Mouse (Mus musculus) embryonic facial prominence, embryonic 13.5 days (tissue): ENCODE measurements at regions not wholly inside any gene's neighbourhood (a gene's known extent, or its start where the extent isn't known, plus 50 kb on each side); places are given as distances from the start of the nearest gene placed in this dataset.

Experiments used
- ATAC-seq: fragments of 200-750 bp; cut with Nextera tagmentation; 2 replicates; pipeline ENCODE4 v1.8.0; 2017; ENCODE audit warnings: low read depth; ENCODE audit not compliant: insufficient number of reproducible peaks, insufficient read depth, low FRiP score, low TSS enrichment
- H3K27ac ChIP-seq: fragments of 300-500 bp; sonication (generic); 2 replicates; pipeline ENCODE4 v1.5.1; 2015; ENCODE audit warnings: moderate library complexity, mild to moderate bottlenecking, inconsistent platforms
- H3K27me3 ChIP-seq: fragments of 300-500 bp; sonication (generic); 2 replicates; pipeline ENCODE4 v1.6.1; 2015; ENCODE audit warnings: mild to moderate bottlenecking, inconsistent platforms
- H3K36me3 ChIP-seq: fragments of 300-500 bp; sonication (generic); 2 replicates; pipeline ENCODE4 v1.6.1; 2015; ENCODE audit warnings: mild to moderate bottlenecking, inconsistent platforms
- H3K4me1 ChIP-seq: fragments of 300-500 bp; sonication (generic); 2 replicates; pipeline ENCODE4 v1.6.1; 2015; ENCODE audit warnings: inconsistent platforms
- H3K4me2 ChIP-seq: fragments of 300-500 bp; sonication (generic); 2 replicates; pipeline ENCODE4 v1.6.1; 2015; ENCODE audit warnings: moderate library complexity, mild to moderate bottlenecking, inconsistent platforms
- H3K4me3 ChIP-seq: fragments of 300-500 bp; sonication (generic); 2 replicates; pipeline ENCODE4 v1.5.1; 2015; ENCODE audit warnings: mild to moderate bottlenecking, inconsistent platforms
- H3K9ac ChIP-seq: fragments of 300-500 bp; sonication (generic); 2 replicates; pipeline ENCODE4 v1.6.1; 2015; ENCODE audit warnings: mild to moderate bottlenecking, inconsistent platforms
- H3K9me3 ChIP-seq: fragments of 300-500 bp; sonication (generic); 2 replicates; pipeline ENCODE4 v1.6.1; 2016; ENCODE audit warnings: inconsistent platforms
- WGBS: fragments of 180-500 bp; shearing (Covaris S2); methylation state at CpG from one replicate; pipeline ENCODE4 v1.1.7; 2015; ENCODE audit warnings: mixed read lengths; 5-methylcytosine and 5-hydroxymethylcytosine counted together

DNA sequence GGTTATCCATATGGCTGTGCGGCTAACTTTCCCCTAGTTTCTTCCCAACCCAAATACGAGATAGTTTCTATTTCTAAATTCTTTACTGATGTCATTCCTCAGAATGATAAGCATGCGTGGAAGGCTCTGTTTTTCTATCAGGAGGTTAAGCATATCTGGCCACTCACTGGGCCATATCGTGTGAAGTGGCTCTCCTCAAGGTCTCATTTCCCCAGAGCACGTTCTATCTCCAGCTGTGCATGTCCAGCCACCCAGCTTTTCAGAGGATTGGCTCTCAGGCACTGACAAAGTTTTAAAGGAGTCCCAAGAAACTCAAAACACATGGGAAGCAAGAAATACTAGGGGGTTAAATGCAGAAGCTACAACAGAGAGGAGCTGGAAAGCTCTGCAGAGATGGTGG is 205.8 kb downstream of the Gm10260 start:
- Histone ChIP-seq H3K4me3 (no peak overlapping the region), H3K27me3 (no peaks in the 10 kb centered on the region), H3K9me3 (no peaks in the 10 kb centered on the region), H3K9ac (no peak overlapping the region), H3K27ac (no peak overlapping the region), H3K4me2 (no peak overlapping the region), H3K4me1 (0 out of 2 replicates have a peak, but pooled peaks cover 3% of the 10 kb centered on the region), H3K36me3 (no peaks in the 10 kb centered on the region)
- ATAC-seq = no peak
- 39% methylated on average over 5 of the region's 5 CpGs for WGBS

DNA sequence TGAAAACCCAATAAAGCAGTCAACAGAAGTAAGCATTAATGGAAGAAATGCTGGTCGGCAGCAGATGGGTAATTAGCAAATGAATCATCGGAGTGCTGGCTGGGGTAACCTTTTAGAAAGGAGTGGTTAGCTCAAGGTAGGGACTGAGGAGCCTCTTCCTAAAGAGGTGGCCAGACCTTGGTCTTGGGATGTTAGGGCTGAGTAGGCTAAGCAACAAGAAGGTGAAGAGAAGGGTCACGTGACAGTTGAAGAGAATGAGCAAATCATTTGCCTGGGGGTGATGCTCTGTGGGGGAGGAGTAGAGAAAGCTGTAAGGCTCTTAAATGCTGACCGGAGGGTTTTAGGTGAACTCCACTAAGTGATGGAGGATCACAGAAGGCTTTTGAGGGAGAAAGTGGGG is 208.2 kb downstream of the Gm10260 start:
- 64% methylated on average over 4 of the region's 4 CpGs for WGBS

DNA sequence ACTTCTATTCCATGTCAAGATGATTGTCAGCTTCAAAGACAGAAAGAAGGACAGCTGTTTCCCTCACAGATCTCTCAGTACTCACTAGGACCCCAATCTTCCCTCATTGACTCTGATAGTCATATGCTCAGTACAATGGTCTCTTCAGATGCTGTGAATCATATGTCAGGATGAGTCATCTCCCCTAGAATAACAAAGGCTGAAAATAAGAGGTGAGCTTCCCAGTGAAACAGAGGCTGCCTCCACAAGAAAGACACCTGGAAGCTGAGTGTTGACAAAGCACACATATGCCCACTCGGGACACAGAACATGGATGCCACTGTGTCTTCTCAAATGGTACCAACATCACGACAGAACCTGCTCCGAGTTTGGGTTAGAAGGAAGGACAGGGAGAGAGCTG is 209.6 kb downstream of the Gm10260 start:
- H3K9ac ChIP-seq = no peak overlapping the region
- no peak overlapping the region for H3K27ac ChIP-seq
- peaks cover 24% of the 10 kb centered on the region for H3K4me1 ChIP-seq
- ATAC-seq = no peak
- no peaks in the 10 kb centered on the region for H3K27me3 ChIP-seq
- H3K4me2 ChIP-seq = no peak overlapping the region
- WGBS = 89% methylated on average over 3 of the region's 3 CpGs
- H3K4me3 ChIP-seq = no peak overlapping the region
- no peaks in the 10 kb centered on the region for H3K36me3 ChIP-seq
- no peaks in the 10 kb centered on the region for H3K9me3 ChIP-seq

More for the DNA sequence above, 208.2 kb downstream of the Gm10260 start:
- Histone ChIP-seq H3K9me3 (no peaks in the 10 kb centered on the region), H3K4me2 (no peak overlapping the region), H3K9ac (no peak overlapping the region), H3K4me1 (peaks cover 22% of the 10 kb centered on the region), H3K27ac (no peak overlapping the region), H3K4me3 (no peak overlapping the region), H3K36me3 (no peaks in the 10 kb centered on the region), H3K27me3 (no peaks in the 10 kb centered on the region)
- ATAC-seq = no peak

DNA sequence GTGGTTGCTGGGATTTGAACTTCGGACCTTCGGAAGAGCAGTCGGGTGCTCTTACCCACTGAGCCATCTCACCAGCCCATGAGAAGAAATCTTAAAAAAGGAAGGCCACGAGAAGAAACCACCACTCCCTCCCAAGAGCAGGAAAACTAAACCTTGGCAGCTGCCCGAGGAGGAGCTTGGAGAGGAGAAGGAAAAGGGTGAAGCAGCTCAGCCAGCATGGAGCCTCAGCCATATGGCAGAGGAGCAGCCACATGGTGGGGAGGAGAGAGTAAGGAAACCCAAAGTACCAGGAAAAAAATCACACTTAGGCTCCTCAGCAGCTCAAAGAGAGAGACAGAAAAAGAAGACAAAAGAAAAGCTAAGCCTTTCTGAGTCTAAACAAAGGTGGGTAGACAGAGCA is 210.3 kb downstream of the Gm10260 start:
- no peak overlapping the region for H3K27ac ChIP-seq
- ATAC-seq = no peak
- H3K27me3 ChIP-seq = no peaks in the 10 kb centered on the region
- no peak overlapping the region for H3K9ac ChIP-seq
- no peaks in the 10 kb centered on the region for H3K36me3 ChIP-seq
- H3K9me3 ChIP-seq = no peaks in the 10 kb centered on the region
- H3K4me2 ChIP-seq = no peak overlapping the region
- peaks cover 24% of the 10 kb centered on the region for H3K4me1 ChIP-seq
- WGBS = 85% methylated on average over 5 of the region's 5 CpGs
- H3K4me3 ChIP-seq = no peak overlapping the region

DNA sequence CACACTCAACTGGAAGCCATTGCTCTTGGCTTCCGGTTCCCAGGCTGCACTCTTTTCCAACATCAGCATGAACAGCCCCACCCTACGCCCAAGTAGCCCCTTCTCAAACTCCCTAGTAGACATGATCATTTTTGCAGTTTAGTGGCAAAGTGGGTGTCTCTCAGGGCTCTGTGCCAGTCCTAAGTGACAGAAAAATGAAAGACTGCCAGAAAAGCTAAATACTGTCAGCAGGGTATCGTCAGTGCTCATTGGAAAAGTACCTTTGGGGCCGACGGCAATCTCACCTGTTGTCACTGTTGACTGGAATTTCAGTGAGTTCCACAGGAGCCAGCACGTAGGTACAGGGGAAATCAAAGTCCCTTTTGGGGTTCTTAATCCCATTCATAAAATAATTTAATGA is 211.0 kb downstream of the Gm10260 start:
- ATAC-seq = no peak
- H3K4me2 ChIP-seq = no peak overlapping the region
- WGBS = 87% methylated on average over 6 of the region's 6 CpGs
- H3K36me3 ChIP-seq = no peaks in the 10 kb centered on the region
- peaks cover 2% of the 10 kb centered on the region; the same call in 1 of the 2 replicates for H3K9me3 ChIP-seq
- H3K27ac ChIP-seq = peak overlapping the region; percentile 80
- H3K4me1 ChIP-seq = peaks cover 21% of the 10 kb centered on the region
- H3K27me3 ChIP-seq = no peaks in the 10 kb centered on the region
- no peak overlapping the region for H3K4me3 ChIP-seq
- no peak overlapping the region for H3K9ac ChIP-seq

DNA sequence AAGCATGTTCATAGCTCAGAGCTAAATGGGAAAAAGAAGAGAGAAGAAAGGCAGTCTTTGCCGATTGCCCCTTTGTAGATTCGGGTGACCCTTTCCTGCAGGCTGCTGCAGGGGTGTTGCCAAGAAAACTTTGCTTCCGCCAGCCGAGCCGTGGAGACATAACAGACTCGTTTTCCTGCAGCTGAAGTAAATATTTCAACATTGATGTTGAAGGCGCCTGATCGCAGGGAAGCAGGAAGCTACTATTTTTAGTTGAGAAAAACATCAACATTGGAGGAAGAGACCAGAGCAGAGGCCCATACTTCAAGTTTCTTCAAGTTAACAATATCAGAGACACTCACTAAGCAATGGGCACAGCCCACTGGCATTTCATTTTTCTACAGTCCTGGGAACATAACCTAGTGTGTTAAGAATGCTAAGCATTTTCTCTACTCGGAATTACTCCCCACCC is 211.9 kb downstream of the Gm10260 start:
- Histone ChIP-seq H3K4me3 (no peak overlapping the region), H3K9ac (no peak overlapping the region), H3K27ac (peak overlapping the region; percentile 80), H3K36me3 (no peaks in the 10 kb centered on the region), H3K9me3 (peaks cover 2% of the 10 kb centered on the region; the same call in 1 of the 2 replicates), H3K4me1 (peaks cover 21% of the 10 kb centered on the region), H3K4me2 (peak overlapping the region; percentile 18), H3K27me3 (no peaks in the 10 kb centered on the region)
- no peak for ATAC-seq
- 12% methylated on average over 9 of the region's 9 CpGs for WGBS

DNA sequence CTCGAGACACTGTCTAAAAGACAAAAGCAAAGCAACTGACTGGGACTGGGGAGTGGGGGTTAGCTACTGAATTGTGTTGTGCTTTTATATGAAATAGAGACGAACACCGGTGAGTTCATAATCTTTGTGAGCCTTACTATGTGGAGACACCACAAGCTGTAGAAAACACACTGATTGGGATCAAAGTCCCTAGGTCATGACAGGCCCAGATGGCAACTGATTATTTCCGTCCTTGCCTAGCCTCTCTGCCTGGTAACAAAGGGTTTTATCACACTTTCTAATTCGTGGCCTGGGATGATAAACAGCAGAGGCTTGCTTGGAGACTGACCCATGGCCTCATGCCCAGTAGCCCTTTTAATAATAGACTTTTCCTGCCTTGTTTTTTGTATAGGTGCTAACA is 213.5 kb downstream of the Gm10260 start:
- no peak for ATAC-seq
- Histone ChIP-seq H3K9ac (no peak overlapping the region), H3K9me3 (peaks cover 2% of the 10 kb centered on the region; the same call in 1 of the 2 replicates), H3K36me3 (no peaks in the 10 kb centered on the region), H3K4me3 (no peak overlapping the region), H3K4me1 (peaks cover 21% of the 10 kb centered on the region), H3K27me3 (no peaks in the 10 kb centered on the region), H3K27ac (0 out of 2 replicates have a peak overlapping the region, but pooled peaks have one; percentile 44), H3K4me2 (no peak overlapping the region)
- 66% methylated on average over 5 of the region's 5 CpGs for WGBS

DNA sequence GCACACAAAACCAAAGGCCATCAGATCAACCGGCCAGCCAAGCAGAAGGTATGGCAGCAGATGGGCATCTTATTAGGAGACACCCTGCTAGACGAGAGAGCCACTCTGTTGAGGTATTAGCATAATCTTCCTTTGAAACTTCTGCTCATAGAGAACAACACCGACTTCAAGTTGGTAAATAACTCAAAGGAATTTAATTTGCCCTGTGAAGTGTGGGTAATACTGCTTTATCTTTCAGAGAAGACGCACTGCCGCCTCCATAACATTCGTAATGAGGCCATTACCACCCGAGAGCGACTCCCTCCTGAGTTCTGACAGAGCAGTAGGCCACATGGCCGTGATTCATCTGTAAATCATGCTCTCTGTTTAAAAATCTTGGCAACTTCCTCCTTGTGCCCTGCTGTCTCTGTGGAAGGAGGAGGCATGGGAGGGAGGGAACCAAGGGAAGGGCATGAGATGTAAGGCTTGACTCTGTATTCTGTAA is 214.4 kb downstream of the Gm10260 start:
- H3K4me3 ChIP-seq = no peak overlapping the region
- H3K36me3 ChIP-seq = no peaks in the 10 kb centered on the region
- H3K27me3 ChIP-seq = no peaks in the 10 kb centered on the region
- H3K4me2 ChIP-seq = no peak overlapping the region
- ATAC-seq = no peak
- H3K4me1 ChIP-seq = peaks cover 21% of the 10 kb centered on the region
- peaks cover 2% of the 10 kb centered on the region; the same call in 1 of the 2 replicates for H3K9me3 ChIP-seq
- 76% methylated on average over 9 of the region's 9 CpGs for WGBS
- no peak overlapping the region for H3K9ac ChIP-seq
- H3K27ac ChIP-seq = no peak overlapping the region

DNA sequence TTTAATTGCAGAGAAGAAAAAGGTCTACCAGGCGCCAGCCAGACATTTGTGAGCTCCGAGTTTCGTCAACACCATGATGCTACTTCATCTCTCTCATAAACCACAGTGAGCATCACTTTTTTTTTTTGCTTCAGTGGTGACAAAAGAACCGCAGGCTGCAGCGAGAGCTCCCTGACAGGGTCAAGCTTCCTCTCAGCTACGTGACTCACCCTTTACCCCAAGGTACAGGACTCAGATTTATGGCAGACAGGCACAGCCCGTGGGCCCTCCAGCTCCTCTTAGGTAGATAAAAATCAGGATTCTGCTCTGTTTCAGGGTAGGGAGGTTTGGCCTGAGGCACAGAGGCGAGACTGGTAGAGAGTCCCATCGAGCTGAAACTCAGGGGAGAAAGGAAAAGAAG is 220.7 kb downstream of the Gm10260 start:
- no peaks in the 10 kb centered on the region for H3K27me3 ChIP-seq
- H3K36me3 ChIP-seq = no peaks in the 10 kb centered on the region
- 0 out of 2 replicates have a peak, but pooled peaks cover 3% of the 10 kb centered on the region for H3K4me1 ChIP-seq
- H3K4me3 ChIP-seq = no peak overlapping the region
- no peak overlapping the region for H3K9ac ChIP-seq
- no peak overlapping the region for H3K27ac ChIP-seq
- 68% methylated on average over 9 of the region's 9 CpGs for WGBS
- H3K4me2 ChIP-seq = no peak overlapping the region
- ATAC-seq = no peak
- peaks cover 2% of the 10 kb centered on the region; the same call in 1 of the 2 replicates for H3K9me3 ChIP-seq

DNA sequence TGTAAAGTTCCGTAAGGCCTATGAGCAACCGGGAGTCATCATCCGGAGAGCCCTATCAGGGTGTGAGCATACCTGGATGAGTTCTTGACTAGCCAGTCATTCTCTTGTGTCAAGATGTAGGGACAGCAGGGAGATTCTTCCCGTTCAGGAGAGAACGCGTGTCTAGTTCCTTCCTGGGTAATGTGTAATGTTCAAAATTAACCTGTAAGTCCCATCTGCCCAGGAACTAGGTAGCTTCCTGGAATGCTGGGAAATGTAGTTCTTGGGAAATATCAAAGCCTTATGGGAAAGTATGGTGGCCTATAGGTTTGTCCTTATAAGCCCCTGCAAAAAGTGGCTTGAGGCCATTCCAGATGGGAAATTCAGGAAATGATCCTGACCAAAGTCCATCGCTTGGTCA is 222.0 kb downstream of the Gm10260 start:
- no peak for ATAC-seq
- Histone ChIP-seq H3K27me3 (no peaks in the 10 kb centered on the region), H3K27ac (peak overlapping the region; percentile 49; the same call in 1 of the 2 replicates), H3K4me3 (no peak overlapping the region), H3K4me1 (peaks cover 12% of the 10 kb centered on the region), H3K9ac (no peak overlapping the region), H3K9me3 (no peaks in the 10 kb centered on the region), H3K36me3 (no peaks in the 10 kb centered on the region), H3K4me2 (no peak overlapping the region)
- WGBS = 86% methylated on average over 7 of the region's 7 CpGs

DNA sequence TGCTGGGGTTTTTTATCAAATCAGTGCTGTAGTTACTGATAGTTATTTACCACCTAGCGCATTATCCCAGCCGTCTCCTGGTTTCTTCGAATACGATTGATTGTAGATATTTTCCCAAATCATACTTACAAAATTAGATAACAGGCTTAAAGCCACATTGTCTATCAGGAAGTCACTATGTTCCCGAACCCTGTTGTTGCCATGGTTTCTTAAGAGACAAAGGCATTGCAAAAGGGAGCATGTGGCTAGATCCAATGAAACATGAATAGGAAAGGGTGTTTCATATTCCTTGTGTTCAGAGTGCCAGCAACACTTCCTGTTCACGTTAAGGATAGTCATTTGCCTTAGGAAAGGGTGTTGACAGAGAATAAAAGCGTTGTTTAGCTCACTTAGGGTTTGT is 222.7 kb downstream of the Gm10260 start:
- Histone ChIP-seq H3K9ac (no peak overlapping the region), H3K27ac (0 out of 2 replicates have a peak overlapping the region, but pooled peaks have one; percentile 19), H3K4me3 (no peak overlapping the region), H3K27me3 (no peaks in the 10 kb centered on the region), H3K36me3 (no peaks in the 10 kb centered on the region), H3K4me2 (no peak overlapping the region), H3K9me3 (no peaks in the 10 kb centered on the region), H3K4me1 (peaks cover 12% of the 10 kb centered on the region)
- no peak for ATAC-seq
- WGBS = 73% methylated on average over 7 of the region's 7 CpGs

DNA sequence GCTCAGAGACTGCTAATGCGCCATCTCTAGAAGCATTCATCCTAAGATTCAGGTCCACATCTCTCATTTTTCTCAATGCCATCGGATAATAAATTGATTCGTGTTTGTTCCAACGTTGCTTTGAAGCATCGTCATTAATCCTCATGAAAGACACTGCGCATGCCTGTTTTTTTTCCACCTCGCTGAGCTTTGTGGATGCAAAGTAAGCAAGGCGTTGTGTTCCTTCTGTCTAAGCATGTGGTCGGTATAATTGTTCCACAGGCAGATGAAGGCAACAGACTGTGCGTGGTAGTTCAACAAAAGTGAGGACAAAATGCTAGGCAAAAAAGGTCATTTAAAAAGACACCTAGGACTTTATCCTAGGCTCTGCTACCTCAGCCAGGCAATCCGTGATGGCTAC is 223.2 kb downstream of the Gm10260 start:
- no peak overlapping the region for H3K4me2 ChIP-seq
- no peaks in the 10 kb centered on the region for H3K36me3 ChIP-seq
- ATAC-seq = no peak
- no peak overlapping the region for H3K9ac ChIP-seq
- no peak overlapping the region for H3K4me3 ChIP-seq
- H3K9me3 ChIP-seq = no peaks in the 10 kb centered on the region
- peaks cover 12% of the 10 kb centered on the region for H3K4me1 ChIP-seq
- WGBS = 89% methylated on average over 11 of the region's 11 CpGs
- no peaks in the 10 kb centered on the region for H3K27me3 ChIP-seq
- H3K27ac ChIP-seq = no peak overlapping the region
